Mouse (Mus musculus) liver, postnatal 0 days (tissue): ENCODE data around the gene 9630041A04Rik.

ENCODE experiments used
- CTCF ChIP-seq: sonication (generic); IDR thresholded peaks from 2 replicates; pipeline ENCODE4 v1.5.1; 2016; ENCODE audit warnings: antibody characterized with exemption, low read depth
- EP300 ChIP-seq: IDR thresholded peaks from 2 replicates; pipeline ENCODE4 v1.6.1; 2016; ENCODE audit warnings: antibody characterized with exemption, low read depth, mild to moderate bottlenecking

GRCm38 (mm10) chr9:101823896-101824295, 37.7 kb upstream of the 9630041A04Rik start:
- TF ChIP-seq CTCF (no peak), EP300 (no peak)
